Mouse (Mus musculus) forebrain, embryonic 11.5 days (tissue): ENCODE measurements around the gene Spaca7. TPM values are rescaled to one million over a fixed set of nuclear protein-coding genes. Genes with fewer than 3 reads are reported as not detected.

Source experiments
- ATAC-seq: fragments of 200-750 bp; cut with Nextera tagmentation; replicated peaks from 2 replicates; pipeline ENCODE4 v1.8.0; 2017; ENCODE audit warnings: moderate TSS enrichment; ENCODE audit not compliant: low FRiP score
- DNase-seq: peaks from one replicate; pipeline ENCODE4 v3.0.0-alpha.2; 2017; ENCODE audit warnings: low spot score
- H3K27ac ChIP-seq: fragments of 300-500 bp; sonication (generic); 2 replicates; pipeline ENCODE4 v1.5.1; 2014; ENCODE audit warnings: low read depth, low read length
- H3K27me3 ChIP-seq: fragments of 300-500 bp; sonication (generic); 2 replicates; pipeline ENCODE4 v1.6.1; 2014; ENCODE audit warnings: mild to moderate bottlenecking, low read length, mixed read lengths; ENCODE audit not compliant: control insufficient read depth, insufficient read depth
- H3K36me3 ChIP-seq: fragments of 300-500 bp; sonication (generic); 2 replicates; pipeline ENCODE4 v1.6.1; 2014; ENCODE audit warnings: mild to moderate bottlenecking, low read length, moderate library complexity, mixed read lengths; ENCODE audit not compliant: control insufficient read depth, insufficient read depth
- H3K4me1 ChIP-seq: fragments of 300-500 bp; sonication (generic); replicated peaks from 2 replicates; pipeline ENCODE4 v1.6.1; 2014; ENCODE audit warnings: low read length, mixed read lengths; ENCODE audit not compliant: control insufficient read depth, insufficient read depth
- H3K4me2 ChIP-seq: fragments of 300-500 bp; sonication (generic); 2 replicates; pipeline ENCODE4 v1.6.1; 2014; ENCODE audit warnings: low read depth, mild to moderate bottlenecking, low read length, moderate library complexity, mixed read lengths; ENCODE audit not compliant: severe bottlenecking
- H3K4me3 ChIP-seq: fragments of 300-500 bp; sonication (generic); 2 replicates; pipeline ENCODE4 v1.5.1; 2014; ENCODE audit warnings: low read depth, low read length
- H3K9ac ChIP-seq: fragments of 300-500 bp; sonication (generic); 2 replicates; pipeline ENCODE4 v1.6.1; 2014; ENCODE audit warnings: low read length
- H3K9me3 ChIP-seq: fragments of 300-500 bp; sonication (generic); 2 replicates; pipeline ENCODE4 v1.6.1; 2016; ENCODE audit warnings: low read length, mixed read lengths; ENCODE audit not compliant: control insufficient read depth
- whole genome bisulfite sequencing: fragments of 180-500 bp; shearing (Covaris S2); extraction: QIAGEN DNeasy Blood & Tissue Kit; methylation state at CpG from one replicate; pipeline ENCODE4 v1.1.7; 2014; 5-methylcytosine and 5-hydroxymethylcytosine counted together
- polyA plus RNA-seq: library from polyadenylated mRNA; unstranded; fragments of >200 nt; fragmentation: Nextera tagmentation; extraction: Ambion mirVana; gene quantifications from 2 replicates; pipeline ENCODE4 v1.2.1, GENCODE M21; 2014

The Spaca7 gene
- not detected in 2 replicates for polyA plus RNA-seq

GRCm38 (mm10) chr8:12572814-12573534 lies at the start of gene Spaca7:
Spaca7 (plus strand) TSS chr8:12573029.
- no peak for DNase-seq
- H3K36me3 ChIP-seq, result no peaks in the 10 kb centered on the region
- no peaks in the 10 kb centered on the region for H3K9me3 ChIP-seq
- H3K27me3 ChIP-seq, result no peaks in the 10 kb centered on the region
- WGBS, result 83% methylated on average over 14 of the region's 14 CpGs
- no peak for ATAC-seq
- H3K4me3 ChIP-seq, result no peak within 1 kb of the TSS
- no peak within 1 kb of the TSS for H3K27ac ChIP-seq
- no peaks in the 10 kb centered on the region for H3K4me1 ChIP-seq
- H3K9ac ChIP-seq, result no peak within 1 kb of the TSS
- H3K4me2 ChIP-seq, result no peak within 1 kb of the TSS

DNA sequence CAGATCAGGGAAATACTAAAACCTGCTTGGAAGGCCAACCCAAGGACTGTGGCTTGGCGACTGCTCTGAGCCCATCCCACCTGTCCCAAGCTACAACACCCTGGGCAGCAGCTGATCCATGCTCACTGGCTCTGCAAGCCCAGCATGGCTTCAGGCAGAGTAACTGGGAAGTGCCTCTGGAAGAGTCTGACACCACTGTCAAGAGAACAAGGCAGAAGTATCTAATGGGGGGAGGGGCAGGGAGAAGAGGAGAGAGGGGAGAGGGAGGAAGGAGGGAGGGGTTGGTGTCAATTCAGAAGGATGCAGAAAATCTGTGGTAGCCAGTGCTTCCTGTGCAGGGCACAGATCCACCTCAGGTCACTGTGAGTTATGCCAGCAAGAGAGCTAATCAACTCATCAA lies 48.5 kb upstream of the Spaca7 start:
- Histone ChIP-seq H3K9ac (no peak overlapping the region), H3K27ac (no peak overlapping the region), H3K9me3 (no peaks in the 10 kb centered on the region; the same call in 1 of the 2 replicates), H3K36me3 (no peaks in the 10 kb centered on the region), H3K4me2 (no peak overlapping the region), H3K27me3 (no peaks in the 10 kb centered on the region), H3K4me3 (no peak overlapping the region), H3K4me1 (peaks cover 6% of the 10 kb centered on the region)
- WGBS, result 22% methylated on average over 1 of the region's 1 CpGs
- DNase-seq, result no peak
- ATAC-seq, result no peak

DNA sequence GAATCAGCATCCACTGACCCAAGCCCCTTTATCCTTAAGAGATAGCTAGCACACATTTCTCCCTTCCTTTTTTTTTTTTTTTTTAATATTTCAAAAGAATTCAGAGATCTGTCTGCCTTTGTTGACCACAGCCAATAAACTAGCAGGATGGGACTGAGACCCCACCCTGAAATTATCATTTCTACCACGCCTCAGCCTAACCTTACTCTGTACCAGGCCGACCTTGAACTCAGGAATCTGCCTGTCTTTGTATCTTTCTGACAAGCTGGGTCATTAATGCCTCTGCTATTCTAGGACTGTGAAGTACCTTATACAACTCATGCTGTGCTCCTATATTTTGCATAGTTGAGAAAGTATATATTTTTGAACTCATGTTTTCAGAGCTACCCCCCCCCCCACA lies 44.2 kb upstream of the Spaca7 start:
- Histone ChIP-seq H3K4me2 (no peak overlapping the region), H3K4me3 (no peak overlapping the region), H3K9ac (no peak overlapping the region), H3K27ac (no peak overlapping the region), H3K9me3 (no peaks in the 10 kb centered on the region), H3K27me3 (no peaks in the 10 kb centered on the region), H3K4me1 (no peaks in the 10 kb centered on the region; the same call in 1 of the 2 replicates), H3K36me3 (no peaks in the 10 kb centered on the region)
- no peak for DNase-seq
- 88% methylated on average over 2 of the region's 2 CpGs for WGBS
- ATAC-seq, result no peak

DNA sequence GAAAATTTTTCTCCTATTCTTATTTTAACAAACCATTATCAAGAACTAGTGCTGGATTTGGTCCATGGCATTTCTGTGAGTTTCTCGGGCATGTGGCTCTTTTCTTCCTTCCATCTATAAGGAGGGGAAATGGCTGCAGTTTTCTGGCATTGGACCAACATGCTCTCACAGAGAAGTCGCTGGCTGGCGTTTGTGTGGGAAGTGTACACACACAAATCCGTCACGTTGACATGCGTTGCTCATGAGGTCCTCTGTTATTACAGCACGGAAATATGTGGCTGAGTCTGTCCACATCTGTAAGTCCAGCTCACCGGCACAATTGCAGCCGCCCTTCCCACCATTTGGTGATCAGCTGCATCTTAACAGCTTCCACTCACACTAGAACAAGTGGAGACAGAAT lies 37.2 kb upstream of the Spaca7 start:
- WGBS, result 94% methylated on average over 9 of the region's 9 CpGs
- no peak overlapping the region for H3K27ac ChIP-seq
- ATAC-seq, result no peak
- no peaks in the 10 kb centered on the region for H3K4me1 ChIP-seq
- no peak overlapping the region for H3K9ac ChIP-seq
- no peak overlapping the region for H3K4me2 ChIP-seq
- no peaks in the 10 kb centered on the region for H3K9me3 ChIP-seq
- no peak for DNase-seq
- H3K36me3 ChIP-seq, result no peaks in the 10 kb centered on the region
- no peaks in the 10 kb centered on the region for H3K27me3 ChIP-seq
- no peak overlapping the region for H3K4me3 ChIP-seq

GRCm38 (mm10) chr8:12536306-12536705 lies 36.5 kb upstream of the Spaca7 start:
- Histone ChIP-seq H3K36me3 (no peaks in the 10 kb centered on the region), H3K4me2 (no peak overlapping the region), H3K9ac (no peak overlapping the region), H3K4me1 (no peaks in the 10 kb centered on the region), H3K4me3 (no peak overlapping the region), H3K9me3 (no peaks in the 10 kb centered on the region), H3K27ac (no peak overlapping the region), H3K27me3 (no peaks in the 10 kb centered on the region)
- DNase-seq (no peak), ATAC-seq (no peak)
- 90% methylated on average over 7 of the region's 7 CpGs for WGBS

DNA sequence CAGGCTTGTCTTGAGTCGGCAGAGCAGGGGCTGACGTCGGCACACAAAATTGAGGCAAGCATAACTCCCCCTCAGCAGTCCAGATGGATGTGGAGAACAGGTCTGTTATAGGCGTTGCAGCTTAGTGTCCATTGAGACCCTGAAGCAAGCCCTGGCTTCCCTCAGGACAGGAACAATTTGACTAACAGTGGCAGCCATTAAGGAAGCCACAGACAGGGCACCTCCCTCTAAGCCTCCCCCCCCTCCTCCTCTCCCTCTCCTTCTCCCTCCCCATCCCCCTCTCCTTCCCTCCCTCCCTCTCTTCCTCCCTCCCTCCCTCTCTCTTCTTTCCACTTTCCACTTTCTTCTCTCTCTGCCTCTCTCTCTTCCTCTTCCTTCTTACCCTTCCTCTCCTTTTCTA lies 27.6 kb upstream of the Spaca7 start:
- H3K27ac ChIP-seq, result no peak overlapping the region
- no peak for ATAC-seq
- no peaks in the 10 kb centered on the region for H3K9me3 ChIP-seq
- no peak for DNase-seq
- WGBS, result 76% methylated on average over 4 of the region's 4 CpGs
- H3K4me1 ChIP-seq, result peaks cover 6% of the 10 kb centered on the region; the same call in 1 of the 2 replicates
- no peaks in the 10 kb centered on the region for H3K36me3 ChIP-seq
- H3K27me3 ChIP-seq, result no peaks in the 10 kb centered on the region
- no peak overlapping the region; the same call in 1 of the 2 replicates for H3K9ac ChIP-seq
- no peak overlapping the region for H3K4me3 ChIP-seq
- no peak overlapping the region for H3K4me2 ChIP-seq

DNA sequence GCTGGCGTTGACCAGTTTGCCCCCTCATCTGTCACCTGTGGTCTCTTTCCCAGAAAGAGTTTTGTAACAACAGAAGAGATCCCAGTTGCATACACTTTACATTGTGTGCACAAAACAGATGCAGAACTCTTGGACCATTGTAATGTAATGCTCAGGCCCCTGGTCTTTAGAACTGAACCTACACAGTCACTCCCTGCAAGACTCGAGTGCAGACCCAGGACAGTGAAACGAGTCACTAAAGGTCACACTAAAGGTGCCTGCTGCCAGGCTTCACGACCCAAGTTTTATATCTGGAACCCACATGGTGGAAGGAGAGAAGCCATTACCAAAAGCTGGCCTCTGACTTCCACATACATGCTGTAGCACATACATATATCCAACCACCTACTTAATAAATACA lies 27.2 kb upstream of the Spaca7 start:
- Histone ChIP-seq H3K36me3 (no peaks in the 10 kb centered on the region), H3K27ac (no peak overlapping the region), H3K4me3 (no peak overlapping the region), H3K4me1 (peaks cover 6% of the 10 kb centered on the region; the same call in 1 of the 2 replicates), H3K27me3 (no peaks in the 10 kb centered on the region), H3K9me3 (no peaks in the 10 kb centered on the region), H3K9ac (no peak overlapping the region), H3K4me2 (no peak overlapping the region)
- no peak for DNase-seq
- WGBS, result 77% methylated on average over 4 of the region's 4 CpGs
- no peak for ATAC-seq

GRCm38 (mm10) chr8:12547466-12548220 lies 25.2 kb upstream of the Spaca7 start:
- ATAC-seq (peak; percentile 64), DNase-seq (no peak)
- Histone ChIP-seq H3K36me3 (no peaks in the 10 kb centered on the region), H3K4me1 (peaks cover 6% of the 10 kb centered on the region; the same call in 1 of the 2 replicates), H3K9ac (no peak overlapping the region), H3K4me2 (no peak overlapping the region; the same call in 1 of the 2 replicates), H3K4me3 (no peak overlapping the region), H3K9me3 (peaks cover 4% of the 10 kb centered on the region; the same call in 1 of the 2 replicates), H3K27me3 (no peaks in the 10 kb centered on the region), H3K27ac (peak overlapping the region; percentile 42; the same call in 1 of the 2 replicates)
- 37% methylated on average over 7 of the region's 7 CpGs for WGBS
